Mouse (Mus musculus) testis, adult 2 months (tissue): Measurements from ENCODE around the gene Atp5b.

ENCODE experiments used
- CTCF ChIP-seq: fragments of 200-500 bp; IDR thresholded peaks from 2 replicates; pipeline ENCODE4 v1.5.1; 2012; ENCODE audit warnings: low read depth, mild to moderate bottlenecking, inconsistent platforms, low read length, moderate library complexity; ENCODE audit not compliant: control insufficient read depth, insufficient read depth, insufficient replicate concordance
- POLR2A ChIP-seq: fragments of 200-500 bp; IDR thresholded peaks from 2 replicates; pipeline ENCODE4 v1.6.1; 2012; ENCODE audit warnings: low read depth, mild to moderate bottlenecking, inconsistent platforms, low read length, moderate library complexity; ENCODE audit not compliant: control insufficient read depth

GRCm38 (mm10) chr10:128081807-128082476 lies 1.1 kb upstream of the Atp5b start:
- TF ChIP-seq CTCF, result no peak
- no peak for TF ChIP-seq POLR2A
